Mouse (Mus musculus): ENCODE measurements around the gene Ldb2. TPM values are rescaled to one million over a fixed set of nuclear protein-coding genes. Genes with fewer than 3 reads are reported as not detected.

Gene Ldb2
- polyA plus RNA-seq, 1 experiment from 2014 or later = 15.9 TPM

DNA sequence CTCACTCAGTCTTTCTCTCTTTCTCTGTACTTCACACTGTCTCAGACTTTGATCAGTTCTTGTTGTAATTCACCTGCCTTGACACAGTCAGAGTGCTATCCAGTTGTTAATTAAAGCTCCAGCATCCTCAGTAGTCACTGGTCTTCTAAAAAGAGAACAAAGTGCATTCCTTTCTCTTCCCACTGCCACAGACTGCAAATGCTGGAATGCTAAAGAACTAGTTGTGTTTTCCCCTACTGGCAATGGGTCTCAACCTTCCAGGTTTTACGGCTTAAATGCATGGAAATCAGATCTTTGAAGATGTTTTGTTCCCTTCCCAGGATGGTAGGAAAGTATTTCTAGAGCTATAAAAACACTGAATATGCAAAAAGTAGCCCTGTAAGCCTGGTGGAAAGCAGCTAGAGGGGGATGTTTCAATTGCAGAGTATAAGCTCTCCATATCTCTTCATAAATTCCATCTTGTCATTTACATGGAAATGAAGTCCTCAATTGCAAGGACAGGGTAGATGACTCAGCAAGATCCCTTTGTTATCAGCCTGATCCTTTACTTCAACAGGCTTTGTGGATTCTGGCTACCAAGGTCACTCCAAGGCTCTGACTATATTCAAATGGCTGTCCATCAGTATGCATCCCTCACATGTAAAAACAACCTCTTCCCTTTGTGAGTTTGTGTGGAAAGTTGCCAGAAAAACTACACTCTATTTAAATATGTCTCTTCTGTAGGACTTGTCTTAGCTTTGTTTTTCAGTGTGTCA is 45.1 kb downstream of the Ldb2 start:
- H3K9ac ChIP-seq = no peak overlapping the region
- 63% methylated on average over 1 of the region's 1 CpGs for WGBS
- no peak overlapping the region for H3K27ac ChIP-seq
- no peak overlapping the region for H3K4me3 ChIP-seq (replicated peaks)
- H3K4me1 ChIP-seq = no peaks in the 10 kb centered on the region
- ATAC-seq (ENCODE audit: low FRiP score) = no peak
- H3K4me2 ChIP-seq = no peak overlapping the region
- no peaks in the 10 kb centered on the region for H3K9me3 ChIP-seq
- H3K36me3 ChIP-seq (replicated peaks) = no peaks in the 10 kb centered on the region
- H3K27me3 ChIP-seq = no peaks in the 10 kb centered on the region

DNA sequence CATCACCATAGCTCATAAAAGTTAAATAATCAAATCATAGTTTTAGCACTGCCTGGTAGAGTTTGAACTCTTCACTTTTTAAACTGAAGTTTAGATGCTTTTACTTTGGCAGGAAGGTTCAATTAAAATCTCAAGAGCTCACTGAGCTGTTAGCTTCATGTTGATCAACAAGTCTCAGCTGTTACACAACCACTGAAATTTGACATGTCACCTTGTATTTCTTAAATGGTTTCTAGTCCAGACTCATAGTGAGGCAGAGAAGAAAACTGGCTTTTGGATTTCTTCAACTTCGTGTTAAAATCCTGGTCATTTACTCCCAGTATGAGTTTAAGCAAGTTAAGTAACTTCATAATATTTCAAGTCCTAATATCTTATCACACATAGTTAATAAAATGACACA is 53.8 kb downstream of the Ldb2 start:
- Histone ChIP-seq H3K4me3 (replicated peaks) (no peak overlapping the region), H3K4me1 (no peaks in the 10 kb centered on the region), H3K9me3 (no peaks in the 10 kb centered on the region), H3K27ac (no peak overlapping the region), H3K36me3 (replicated peaks) (no peaks in the 10 kb centered on the region), H3K4me2 (no peak overlapping the region), H3K27me3 (no peaks in the 10 kb centered on the region), H3K9ac (no peak overlapping the region)
- 94% methylated on average over 1 of the region's 1 CpGs for WGBS
- no peak for ATAC-seq (ENCODE audit: low FRiP score)

DNA sequence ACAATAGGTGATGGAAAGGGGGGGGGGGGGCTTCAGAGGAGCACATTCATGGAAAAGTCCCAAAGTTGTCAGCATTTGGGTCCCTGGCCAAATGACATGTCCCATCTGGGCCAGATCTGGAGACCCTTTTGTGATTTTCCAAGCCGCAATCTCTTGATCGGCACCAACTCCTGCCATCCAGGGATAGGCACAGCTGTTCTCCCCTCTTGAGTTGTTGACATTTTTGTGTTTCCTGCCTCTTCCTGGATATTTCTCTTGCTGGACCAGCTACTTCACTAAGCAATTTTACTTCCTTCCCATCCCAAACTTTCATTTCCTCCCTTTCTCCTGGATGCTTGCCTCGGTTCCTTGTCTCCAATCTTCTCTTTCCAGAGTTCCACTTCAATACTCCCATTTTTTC is 63.1 kb downstream of the Ldb2 start:
- Histone ChIP-seq H3K9ac (no peak overlapping the region), H3K4me1 (peaks cover 2% of the 10 kb centered on the region; the same call in 1 of the 2 replicates), H3K36me3 (replicated peaks) (no peaks in the 10 kb centered on the region), H3K4me3 (replicated peaks) (no peak overlapping the region), H3K27me3 (no peaks in the 10 kb centered on the region), H3K4me2 (no peak overlapping the region), H3K27ac (no peak overlapping the region), H3K9me3 (no peaks in the 10 kb centered on the region)
- ATAC-seq (ENCODE audit: low FRiP score) = no peak
- WGBS = 99% methylated on average over 3 of the region's 3 CpGs

DNA sequence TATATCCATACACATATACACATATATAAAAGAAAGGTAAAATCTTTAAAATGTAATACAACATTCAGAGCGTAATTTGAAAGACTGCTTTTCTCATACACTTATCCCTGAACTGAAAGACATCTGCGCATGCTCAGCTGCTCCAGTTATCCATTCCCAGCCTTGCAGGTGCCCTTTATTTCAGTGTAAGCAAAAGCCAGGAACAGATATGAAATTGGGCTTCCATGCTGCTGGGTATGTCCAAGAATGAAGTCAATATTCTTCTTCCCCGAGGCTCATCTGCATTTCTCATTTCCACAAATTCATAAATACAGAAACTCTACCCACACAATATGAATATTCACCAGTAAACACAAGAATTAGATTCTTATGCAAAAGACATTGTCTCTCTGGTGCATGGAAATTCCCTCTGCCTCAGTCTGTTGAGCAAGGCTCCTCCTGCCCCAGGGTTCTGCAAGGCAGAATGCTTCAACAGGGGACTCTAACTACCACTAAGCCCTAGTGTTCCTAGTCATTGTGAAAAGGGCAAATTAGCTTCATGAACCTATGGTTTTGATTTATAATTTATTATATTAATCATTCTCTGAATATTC is 65.3 kb downstream of the Ldb2 start:
- ATAC-seq (ENCODE audit: low FRiP score) = no peak
- no peak overlapping the region for H3K4me3 ChIP-seq (replicated peaks)
- no peak overlapping the region for H3K9ac ChIP-seq
- H3K4me2 ChIP-seq = no peak overlapping the region
- WGBS = 91% methylated on average over 3 of the region's 3 CpGs
- no peaks in the 10 kb centered on the region for H3K9me3 ChIP-seq
- H3K36me3 ChIP-seq (replicated peaks) = no peaks in the 10 kb centered on the region
- peaks cover 2% of the 10 kb centered on the region; the same call in 1 of the 2 replicates for H3K4me1 ChIP-seq
- no peak overlapping the region for H3K27ac ChIP-seq
- H3K27me3 ChIP-seq = no peaks in the 10 kb centered on the region

DNA sequence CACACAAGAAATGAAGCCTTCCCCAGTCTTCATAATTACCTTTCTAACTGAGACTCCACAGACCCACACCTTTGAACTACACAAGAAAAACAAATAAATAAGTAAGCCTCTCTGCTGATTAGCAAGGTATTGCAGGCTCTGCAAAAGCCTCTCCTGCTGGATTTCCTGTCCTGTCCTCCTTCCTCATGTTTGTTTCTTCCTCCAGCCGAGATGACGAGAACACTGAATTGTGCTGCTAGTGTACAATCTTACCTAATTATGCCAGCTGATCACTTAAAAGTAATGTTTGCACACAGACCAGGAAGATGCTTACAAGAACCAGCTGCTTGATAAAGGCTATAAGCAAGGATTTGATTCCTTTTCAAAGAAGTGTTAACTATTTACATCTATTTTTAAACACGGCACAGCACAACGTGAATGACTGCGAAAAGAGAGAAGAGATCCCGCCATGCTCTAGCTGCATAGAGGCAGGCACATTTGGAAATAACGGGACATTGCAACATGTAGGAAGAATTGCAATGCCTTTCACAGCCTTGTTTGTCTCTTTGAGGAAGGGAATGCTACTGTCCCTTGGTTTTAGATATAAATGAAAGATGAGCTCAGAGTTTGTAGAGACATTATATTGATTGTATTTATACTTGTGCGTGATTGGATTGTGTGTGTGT is 69.7 kb downstream of the Ldb2 start:
- H3K4me1 ChIP-seq = peaks cover 6% of the 10 kb centered on the region
- no peaks in the 10 kb centered on the region for H3K9me3 ChIP-seq
- no peaks in the 10 kb centered on the region for H3K27me3 ChIP-seq
- no peak overlapping the region for H3K9ac ChIP-seq
- no peak for ATAC-seq (ENCODE audit: low FRiP score)
- H3K36me3 ChIP-seq (replicated peaks) = no peaks in the 10 kb centered on the region
- H3K27ac ChIP-seq = no peak overlapping the region
- 78% methylated on average over 8 of the region's 8 CpGs for WGBS
- no peak overlapping the region for H3K4me2 ChIP-seq
- H3K4me3 ChIP-seq (replicated peaks) = no peak overlapping the region

DNA sequence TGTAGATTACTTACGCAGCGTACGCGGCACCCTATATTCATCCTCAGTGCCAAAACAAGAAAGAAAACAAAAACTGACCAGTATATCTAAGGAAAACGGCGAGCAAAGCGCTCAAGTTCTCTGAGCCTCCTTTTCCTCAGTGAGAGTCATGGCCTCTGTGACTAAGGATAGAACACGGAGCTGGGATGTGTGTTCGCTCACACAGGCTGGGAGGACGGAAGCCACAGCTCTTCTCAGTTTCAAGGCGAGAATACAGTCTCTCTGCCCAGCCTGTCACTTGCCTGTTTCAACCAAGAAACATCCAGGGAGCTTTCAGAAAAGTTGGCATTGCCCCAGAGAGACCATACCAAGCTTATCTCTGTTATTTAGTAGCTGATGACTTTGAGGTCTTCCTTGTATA is 71.5 kb downstream of the Ldb2 start:
- no peak overlapping the region for H3K9ac ChIP-seq
- H3K4me2 ChIP-seq = no peak overlapping the region
- WGBS = 85% methylated on average over 11 of the region's 11 CpGs
- H3K4me1 ChIP-seq = peaks cover 6% of the 10 kb centered on the region
- H3K27ac ChIP-seq = no peak overlapping the region
- H3K27me3 ChIP-seq = no peaks in the 10 kb centered on the region
- no peaks in the 10 kb centered on the region for H3K36me3 ChIP-seq (replicated peaks)
- ATAC-seq (ENCODE audit: low FRiP score) = no peak
- H3K9me3 ChIP-seq = no peaks in the 10 kb centered on the region
- no peak overlapping the region for H3K4me3 ChIP-seq (replicated peaks)

DNA sequence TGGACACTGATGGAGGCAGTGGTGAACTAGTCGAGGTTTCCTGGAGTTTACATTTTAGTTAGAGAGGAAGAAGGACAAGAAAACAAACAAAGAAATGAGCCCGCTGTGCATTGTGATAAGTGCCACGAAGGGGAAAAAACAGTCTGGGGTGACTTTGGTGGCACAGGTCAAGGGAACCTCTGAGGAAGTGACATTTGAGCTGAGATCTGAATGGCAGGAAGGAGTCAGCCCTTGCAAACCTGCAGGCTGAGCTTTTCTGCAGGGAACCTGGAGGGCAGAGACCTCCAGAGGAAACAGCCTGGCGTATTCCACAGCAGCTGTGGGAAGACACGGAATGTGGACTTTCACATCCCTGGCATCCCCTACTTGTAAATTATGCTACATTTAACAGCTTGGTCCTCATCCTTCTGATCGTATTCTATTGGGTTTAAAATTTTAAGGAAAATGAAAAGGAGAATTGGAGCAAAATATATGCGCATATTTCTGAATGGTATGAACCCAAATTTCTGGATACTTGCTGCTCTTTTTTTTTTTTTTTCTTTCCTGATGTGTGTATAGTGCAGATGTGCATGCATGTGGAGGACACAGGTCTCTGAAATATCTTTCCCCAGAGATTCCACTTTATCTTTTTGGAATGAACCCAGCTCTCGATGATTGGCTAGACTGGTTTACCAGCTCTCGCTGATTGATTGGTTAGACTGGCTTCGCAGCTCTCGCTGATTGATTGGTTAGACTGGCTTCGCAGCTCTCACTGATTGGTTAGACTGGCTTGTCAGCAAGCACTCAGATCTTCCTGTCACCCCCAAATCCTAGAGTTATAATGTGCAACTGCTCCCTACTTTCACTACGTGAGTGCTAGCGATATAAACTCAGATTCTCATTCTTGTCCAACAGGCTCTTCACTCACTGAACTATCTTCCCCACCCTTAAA is 72.7 kb downstream of the Ldb2 start:
- no peak overlapping the region for H3K9ac ChIP-seq
- no peaks in the 10 kb centered on the region for H3K9me3 ChIP-seq
- H3K27ac ChIP-seq = 0 out of 2 replicates have a peak overlapping the region, but pooled peaks have one; percentile 15
- no peak overlapping the region for H3K4me3 ChIP-seq (replicated peaks)
- no peak for ATAC-seq (ENCODE audit: low FRiP score)
- no peaks in the 10 kb centered on the region for H3K27me3 ChIP-seq
- H3K4me2 ChIP-seq = no peak overlapping the region
- peaks cover 9% of the 10 kb centered on the region for H3K4me1 ChIP-seq
- H3K36me3 ChIP-seq (replicated peaks) = no peaks in the 10 kb centered on the region
- WGBS = 75% methylated on average over 14 of the region's 14 CpGs

DNA sequence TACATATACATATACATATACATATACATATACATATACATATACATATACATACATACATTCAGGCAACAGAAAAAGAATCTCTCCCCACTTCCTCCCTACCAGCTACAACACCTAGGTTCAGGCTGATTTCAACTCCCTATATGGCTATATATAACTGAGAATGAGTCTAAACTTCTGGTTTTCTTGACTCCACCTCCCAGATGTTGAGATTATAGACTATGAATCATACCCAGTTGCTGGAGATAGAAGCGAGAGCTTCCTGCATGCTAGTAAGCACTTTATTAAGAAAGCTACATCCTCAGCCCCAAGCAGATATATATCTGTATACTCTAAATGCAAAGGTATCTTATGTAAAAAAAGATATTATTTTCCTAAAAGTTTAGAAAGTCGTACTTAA is 74.0 kb downstream of the Ldb2 start:
- no peak overlapping the region for H3K4me3 ChIP-seq (replicated peaks)
- no peak overlapping the region for H3K4me2 ChIP-seq
- H3K27ac ChIP-seq = no peak overlapping the region
- no peaks in the 10 kb centered on the region for H3K9me3 ChIP-seq
- no peaks in the 10 kb centered on the region for H3K27me3 ChIP-seq
- peaks cover 9% of the 10 kb centered on the region for H3K4me1 ChIP-seq
- H3K36me3 ChIP-seq (replicated peaks) = no peaks in the 10 kb centered on the region
- WGBS = 94% methylated on average over 2 of the region's 2 CpGs
- no peak overlapping the region for H3K9ac ChIP-seq
- no peak for ATAC-seq (ENCODE audit: low FRiP score)

DNA sequence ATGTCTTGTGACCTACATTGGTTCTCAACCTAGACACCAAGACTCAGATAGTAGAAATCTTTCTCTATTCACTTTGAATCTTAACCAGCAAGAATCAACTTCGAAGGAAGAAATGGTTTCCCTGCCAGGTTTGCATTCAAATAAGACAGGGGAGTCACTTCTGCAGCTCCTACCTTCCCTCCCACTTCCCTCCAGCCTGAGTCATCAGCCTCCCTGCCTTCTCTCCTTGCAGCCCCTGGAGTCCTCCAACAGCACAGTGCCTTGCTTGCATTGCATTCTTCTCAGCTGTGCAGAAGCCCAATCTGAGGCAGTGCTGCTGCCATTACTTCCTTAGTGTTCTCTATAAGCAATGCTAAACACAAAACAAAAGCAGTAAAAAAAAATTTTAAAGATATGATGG is 79.6 kb downstream of the Ldb2 start:
- Histone ChIP-seq H3K36me3 (replicated peaks) (no peaks in the 10 kb centered on the region), H3K27ac (no peak overlapping the region), H3K9me3 (no peaks in the 10 kb centered on the region), H3K4me1 (peaks cover 6% of the 10 kb centered on the region), H3K4me2 (no peak overlapping the region), H3K9ac (no peak overlapping the region), H3K4me3 (replicated peaks) (no peak overlapping the region), H3K27me3 (no peaks in the 10 kb centered on the region)
- no peak for ATAC-seq (ENCODE audit: low FRiP score)
- 82% methylated on average over 1 of the region's 1 CpGs for WGBS

DNA sequence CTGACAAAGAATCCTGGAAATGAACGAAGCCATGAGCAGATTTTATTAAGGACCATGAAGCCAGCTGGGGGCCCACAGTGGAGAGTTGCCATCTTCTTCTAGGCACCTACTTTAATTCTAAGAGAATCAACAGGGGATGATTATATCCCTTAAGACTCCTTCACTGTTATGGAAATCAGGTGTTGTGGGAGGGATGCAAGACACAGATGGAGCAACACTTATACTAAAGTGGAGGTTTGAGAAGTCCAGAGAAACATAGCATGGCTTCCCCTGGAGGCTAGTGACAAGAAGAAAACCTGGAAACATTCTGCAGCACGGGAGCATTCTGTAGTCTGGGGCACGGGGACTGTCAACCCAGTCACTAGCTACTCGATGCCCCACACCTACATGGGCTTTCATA is 85.0 kb downstream of the Ldb2 start:
- Histone ChIP-seq H3K36me3 (replicated peaks) (no peaks in the 10 kb centered on the region), H3K27me3 (no peaks in the 10 kb centered on the region), H3K9me3 (no peaks in the 10 kb centered on the region), H3K4me2 (no peak overlapping the region), H3K9ac (no peak overlapping the region), H3K27ac (no peak overlapping the region), H3K4me1 (peaks cover 18% of the 10 kb centered on the region), H3K4me3 (replicated peaks) (no peak overlapping the region)
- 41% methylated on average over 4 of the region's 4 CpGs for WGBS
- no peak for ATAC-seq (ENCODE audit: low FRiP score)

DNA sequence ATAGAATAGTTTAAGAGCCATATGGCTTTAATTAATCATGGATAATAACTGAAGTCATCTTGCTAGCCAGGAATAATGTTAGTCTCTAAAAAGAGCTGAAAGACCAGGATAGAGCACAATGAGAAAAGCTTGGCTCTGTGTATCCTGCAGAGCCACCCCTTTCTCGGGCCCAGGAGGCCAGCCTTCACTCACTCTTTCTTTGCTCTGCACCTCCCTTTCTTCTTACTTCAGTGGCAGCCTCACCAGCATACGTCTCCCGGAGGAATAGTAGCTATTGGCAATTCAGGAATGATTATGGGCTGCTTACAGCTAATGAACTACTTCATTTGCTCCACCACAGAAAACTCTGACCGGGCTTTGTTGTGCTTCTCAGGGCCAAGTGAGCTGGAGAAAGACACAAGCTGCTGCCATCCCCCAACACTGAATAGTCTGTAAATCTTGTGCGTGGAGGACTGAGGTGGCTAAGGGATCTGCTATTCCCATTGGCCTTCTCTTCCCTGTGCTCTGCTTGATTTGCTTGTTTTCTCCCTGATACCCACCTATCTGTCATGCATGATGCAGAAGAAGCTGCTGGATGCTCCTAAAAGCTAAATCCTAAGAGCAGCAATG is 86.2 kb downstream of the Ldb2 start:
- Histone ChIP-seq H3K9me3 (no peaks in the 10 kb centered on the region), H3K4me3 (replicated peaks) (no peak overlapping the region), H3K4me2 (no peak overlapping the region; the same call in 1 of the 2 replicates), H3K27ac (peak overlapping the region; percentile 75), H3K9ac (no peak overlapping the region), H3K27me3 (no peaks in the 10 kb centered on the region), H3K4me1 (peaks cover 18% of the 10 kb centered on the region), H3K36me3 (replicated peaks) (no peaks in the 10 kb centered on the region)
- peak; percentile 84 for ATAC-seq (ENCODE audit: low FRiP score)
- WGBS = 2% methylated on average over 5 of the region's 5 CpGs

DNA sequence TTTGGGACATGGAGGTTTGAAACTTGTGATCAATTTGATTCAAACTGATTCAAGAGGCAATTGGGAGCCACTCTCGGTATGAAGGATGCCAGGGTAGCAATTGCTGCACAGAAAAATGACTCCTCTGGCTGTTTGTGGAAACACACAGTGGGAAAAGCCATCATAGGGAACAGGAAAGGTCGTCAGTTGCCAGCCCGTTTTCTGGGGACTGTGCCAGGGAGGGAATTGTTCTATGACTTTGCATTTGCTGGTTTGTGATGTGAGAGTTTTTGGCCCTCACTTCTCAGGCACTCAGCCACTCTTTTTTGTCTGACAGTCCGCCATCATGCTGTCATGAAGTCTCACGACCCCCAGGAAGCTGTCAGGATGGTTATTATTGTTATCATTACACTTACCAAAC is 88.3 kb downstream of the Ldb2 start:
- no peak overlapping the region for H3K4me3 ChIP-seq (replicated peaks)
- no peaks in the 10 kb centered on the region for H3K9me3 ChIP-seq
- no peak overlapping the region for H3K9ac ChIP-seq
- H3K27me3 ChIP-seq = no peaks in the 10 kb centered on the region
- H3K36me3 ChIP-seq (replicated peaks) = no peaks in the 10 kb centered on the region
- no peak overlapping the region for H3K27ac ChIP-seq
- peaks cover 33% of the 10 kb centered on the region for H3K4me1 ChIP-seq
- 71% methylated on average over 5 of the region's 5 CpGs for WGBS
- no peak overlapping the region for H3K4me2 ChIP-seq
- ATAC-seq (ENCODE audit: low FRiP score) = no peak
